Mouse (Mus musculus): ENCODE measurements around the gene Plekhm3.

DNA sequence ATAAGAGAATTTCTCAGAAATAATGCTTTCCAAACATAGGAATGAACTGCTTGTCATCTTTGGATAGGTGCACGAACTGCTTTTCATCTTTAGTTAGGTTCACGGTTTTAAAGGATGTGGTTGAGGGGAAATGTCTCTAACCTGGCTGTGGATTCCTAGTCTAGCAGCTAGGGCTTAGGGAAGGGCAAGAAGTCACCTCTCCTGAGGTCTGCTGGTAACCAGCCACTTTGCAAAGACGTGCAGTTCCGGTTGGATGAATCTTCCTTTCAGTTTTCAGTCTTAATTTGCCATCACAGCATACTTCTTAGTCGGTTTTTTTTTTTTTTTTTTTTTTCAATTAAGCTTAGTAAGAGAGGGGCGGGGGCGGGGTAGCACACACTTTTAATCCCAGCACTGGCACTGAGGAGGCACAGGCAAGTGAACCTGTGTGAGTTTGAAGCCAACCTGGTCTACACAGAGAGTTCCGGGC is 431 bp upstream of the Plekhm3 start:
- no peak for TF ChIP-seq POLR2A (IDR thresholded peaks at IDR 0.05; ENCODE audit: low read depth, low read length)
- no peak for TF ChIP-seq CTCF (IDR thresholded peaks at IDR 0.05; ENCODE audit: borderline replicate concordance, insufficient read depth, low read length)

All from embryonic fibroblast, embryonic 13.5 days (primary cell).